Mouse (Mus musculus): Measurements from ENCODE around the gene Spdye4b.
"Not testable (repeated sequence)": the region's sequence is repeated elsewhere in the genome, so short reads cannot be mapped to it uniquely, and the experiment has no call there.

The Spdye4b gene

DNA sequence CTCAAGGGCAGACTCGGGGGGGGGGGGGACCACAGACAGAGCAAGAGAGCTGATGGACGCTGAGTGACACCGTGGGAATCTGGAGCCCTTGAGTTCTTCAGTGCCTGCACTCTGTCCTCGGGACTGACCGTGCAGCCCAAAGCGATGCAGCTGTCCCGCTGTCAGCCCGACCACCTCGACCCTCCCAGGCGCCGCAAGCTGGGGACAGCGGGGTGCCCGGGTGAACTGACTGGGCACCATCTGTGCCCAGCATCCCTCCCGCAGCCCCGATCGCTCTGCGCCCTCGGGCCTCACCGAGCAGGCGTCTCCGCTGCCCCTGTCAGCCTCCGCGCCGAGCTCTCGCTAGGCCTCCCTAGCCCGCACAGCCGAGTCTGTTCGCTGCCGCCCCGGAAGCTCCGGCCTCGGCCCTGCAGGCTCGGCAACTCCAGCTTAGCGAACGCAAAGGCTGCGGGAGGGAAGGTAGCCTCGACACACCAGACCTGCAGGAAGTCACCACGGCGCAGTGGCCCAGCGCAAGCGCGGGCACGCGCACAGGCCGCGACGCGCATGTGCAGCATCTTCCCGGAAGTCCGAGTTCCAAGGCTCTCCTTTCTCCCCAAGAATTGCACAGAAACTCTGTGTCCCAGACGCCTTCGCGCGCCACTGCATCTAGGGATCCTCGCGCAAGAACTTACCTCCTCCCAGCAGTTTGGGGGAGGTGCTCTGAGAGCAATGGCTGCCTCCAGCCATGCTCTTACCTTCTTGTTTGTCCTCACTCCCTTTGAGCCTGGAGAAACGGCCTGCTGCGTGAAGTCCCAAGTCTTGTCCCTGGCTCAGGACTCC is at the start of gene Spdye4b, which contains the start of gene Rbak:
Gene Spdye4b (plus strand): TSS at position 763 of the 822 bp plus-strand sequence.
Gene Rbak (minus strand): TSS at position 521 of the 822 bp plus-strand sequence.
- peak; percentile 88 for DNase-seq

DNA sequence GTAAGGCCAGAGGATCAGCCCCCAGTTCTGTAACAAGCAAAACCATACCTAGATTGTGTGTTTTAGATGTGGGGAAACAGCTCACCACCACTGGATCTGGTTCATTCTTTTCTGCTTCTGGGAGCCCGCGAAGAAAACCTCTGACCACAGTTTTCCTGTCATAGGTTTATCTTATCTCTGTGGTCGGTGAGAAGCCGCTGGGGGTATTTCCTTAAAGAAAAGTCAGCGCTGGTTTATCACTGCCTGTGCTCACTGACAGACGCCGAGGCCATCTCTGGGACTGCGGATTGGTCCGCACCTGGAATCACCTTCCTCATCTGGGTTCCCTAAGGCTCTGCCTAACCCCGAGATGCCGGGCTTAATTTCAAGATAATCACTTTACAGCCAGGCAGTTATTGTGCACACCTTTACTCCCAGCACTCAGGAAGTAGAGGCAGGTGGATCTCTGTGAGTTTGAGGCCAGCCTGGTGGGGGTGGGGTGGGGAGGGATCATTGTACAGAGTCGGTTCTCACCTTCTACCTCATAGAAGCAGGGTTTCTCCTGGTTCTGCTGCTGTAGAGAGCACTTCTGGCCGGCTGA is 47.8 kb upstream of the Spdye4b start:
- DNase-seq, result peak; percentile 62

DNA sequence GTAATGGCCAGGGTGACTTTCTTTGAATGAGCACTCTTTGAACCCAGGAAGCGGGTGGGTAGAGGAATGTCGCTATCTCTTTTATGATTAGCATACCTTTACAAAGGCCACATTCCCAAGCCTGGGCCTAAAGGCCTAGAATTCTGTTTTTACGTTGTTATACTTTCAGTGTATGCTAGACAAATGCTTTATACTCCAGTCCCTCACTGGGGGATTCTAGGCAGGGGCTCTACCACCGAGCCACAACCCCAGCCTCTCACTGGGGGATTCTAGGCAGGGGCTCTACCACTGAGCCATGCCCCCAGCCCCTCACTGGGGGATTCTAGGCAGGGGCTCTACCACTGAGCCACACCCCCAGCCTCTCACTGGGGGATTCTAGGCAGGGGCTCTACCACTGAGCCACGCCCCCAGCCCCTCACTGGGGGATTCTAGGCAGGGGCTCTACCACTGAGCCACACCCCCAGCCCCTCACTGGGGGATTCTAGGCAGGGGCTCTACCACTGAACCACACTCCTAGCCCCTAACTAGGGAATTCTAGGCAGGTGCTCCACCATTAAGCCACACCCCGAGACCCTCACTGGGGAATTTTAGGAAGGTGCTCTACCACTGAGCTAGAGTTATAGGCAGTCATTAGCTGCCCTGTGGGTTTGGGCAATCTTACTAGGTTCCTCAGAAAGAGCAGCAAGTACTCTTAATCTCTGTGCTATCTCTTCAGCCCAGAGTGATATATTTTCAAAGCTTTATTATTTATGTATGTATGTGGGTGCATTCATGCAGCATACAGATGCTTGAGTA is 46.4 kb upstream of the Spdye4b start:
- not testable (repeated sequence) for DNase-seq

DNA sequence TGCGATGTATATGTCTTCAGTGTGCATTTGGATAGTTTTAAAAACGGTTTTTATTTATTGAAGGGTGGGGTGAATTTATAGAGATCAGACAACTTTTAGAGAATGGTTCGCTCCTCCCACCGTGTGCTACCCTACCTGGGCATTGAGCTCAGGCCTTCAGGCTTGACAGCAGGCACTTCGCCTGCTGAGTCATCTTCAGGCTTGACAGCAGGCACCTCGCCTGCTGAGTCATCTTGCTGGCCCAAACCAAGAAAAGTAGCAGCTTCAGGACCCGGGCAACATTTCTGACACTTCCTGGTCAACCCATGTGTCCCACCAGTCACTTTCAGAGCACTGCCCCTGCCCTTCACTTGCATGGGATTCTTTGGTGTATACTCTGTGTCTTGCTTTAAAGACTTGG is 45.8 kb upstream of the Spdye4b start:
- DNase-seq, result no peak

DNA sequence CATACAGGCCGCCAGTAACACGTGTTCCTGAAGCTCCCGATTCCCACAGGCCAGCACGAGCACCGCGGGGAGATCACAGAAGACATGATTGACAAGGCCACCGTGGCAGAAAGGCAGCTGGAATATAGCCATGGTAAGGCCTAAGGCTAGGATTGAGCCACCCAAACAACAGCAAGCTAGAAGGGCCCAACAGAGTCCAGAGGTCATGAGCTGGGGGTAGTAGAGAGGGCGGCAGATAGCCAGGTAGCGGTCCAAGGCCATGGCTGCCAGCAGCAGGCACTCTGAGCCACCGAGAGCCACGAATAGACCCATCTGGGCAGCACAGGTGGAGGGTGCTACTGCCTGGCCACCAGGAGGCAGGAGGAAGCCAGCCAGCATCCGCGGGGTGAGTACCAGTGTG is 43.2 kb upstream of the Spdye4b start:
- DNase-seq, result no peak

DNA sequence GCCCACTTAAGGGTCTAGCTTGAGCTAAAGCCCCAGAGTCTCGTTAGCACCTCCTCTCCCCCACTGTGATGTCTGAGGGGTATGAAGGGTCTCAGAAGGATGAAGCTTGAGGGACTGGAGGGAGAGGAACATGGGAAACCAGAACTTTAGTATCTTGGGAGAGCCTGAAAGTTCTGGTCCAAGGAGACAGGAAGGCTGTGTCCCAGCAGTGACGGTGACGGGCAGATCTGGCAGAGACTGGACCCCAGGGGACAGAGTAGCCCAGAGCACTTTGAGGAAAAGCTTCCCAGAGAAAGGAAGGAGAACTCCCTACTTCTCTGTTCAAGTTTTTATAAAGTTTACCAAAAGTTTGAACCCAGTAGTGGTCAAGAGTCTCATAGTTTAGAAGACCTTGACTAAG is 33.3 kb upstream of the Spdye4b start, which contains the start of gene Olfr718-ps1:
Gene Olfr718-ps1 (minus strand): TSS at position 101 of the 400 bp plus-strand sequence.
- no peak for DNase-seq

DNA sequence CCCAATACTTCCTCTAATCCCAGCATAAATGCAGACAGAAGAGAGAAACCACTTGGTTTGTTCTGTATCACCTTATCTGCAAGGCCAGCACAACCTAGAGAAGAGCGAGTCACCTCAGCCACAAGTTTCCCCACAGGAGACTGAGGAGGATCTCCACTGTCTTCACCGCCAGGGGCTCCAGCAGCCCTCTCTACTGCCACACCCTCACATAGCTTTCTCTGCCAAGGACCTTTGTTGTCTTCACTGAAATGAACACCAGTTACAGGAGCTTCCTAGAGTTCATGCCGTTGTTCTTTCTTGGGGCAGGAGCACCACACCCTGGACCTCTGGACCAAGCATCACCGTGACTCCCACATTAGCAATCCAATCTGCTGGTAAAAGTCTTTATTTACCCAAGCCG is 32.2 kb upstream of the Spdye4b start:
- DNase-seq, result no peak

DNA sequence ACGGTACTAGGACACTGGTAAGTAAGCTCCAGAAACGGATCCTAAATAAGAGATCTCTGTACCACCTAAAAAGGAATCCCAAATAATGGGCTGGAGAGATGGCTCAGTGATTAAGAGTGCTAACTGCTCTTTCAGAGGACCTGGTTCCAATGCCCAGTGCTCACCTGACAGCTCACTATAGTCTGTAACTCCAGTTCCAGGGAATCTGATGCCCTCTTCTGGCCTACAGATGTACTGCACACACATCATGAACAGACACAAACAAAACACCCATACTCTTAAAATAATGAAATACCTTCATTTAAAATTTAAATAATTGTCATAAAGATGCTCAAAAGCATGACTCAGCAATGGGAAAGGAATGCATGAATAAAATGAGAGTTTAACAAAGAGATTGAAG is 31.3 kb upstream of the Spdye4b start:
- no peak for DNase-seq

DNA sequence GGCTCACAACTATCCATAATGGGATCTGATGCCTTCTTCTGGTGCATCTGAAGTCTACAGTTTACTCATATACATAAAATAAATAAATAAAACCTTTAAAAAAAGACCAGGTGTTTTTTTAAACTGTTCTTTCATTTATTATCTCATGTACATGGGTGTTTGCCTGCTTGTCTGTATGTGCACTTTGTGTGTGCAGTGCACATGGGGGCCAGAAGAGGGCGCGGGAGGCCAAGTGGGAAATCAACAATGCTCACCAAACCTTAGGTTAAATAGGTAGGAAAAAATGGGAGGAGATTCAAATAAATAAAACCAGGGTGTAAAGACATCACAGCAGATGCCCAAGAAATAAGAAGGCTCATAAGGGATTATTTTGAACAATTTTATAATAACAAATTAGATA is 30.8 kb upstream of the Spdye4b start:
- DNase-seq, result no peak

DNA sequence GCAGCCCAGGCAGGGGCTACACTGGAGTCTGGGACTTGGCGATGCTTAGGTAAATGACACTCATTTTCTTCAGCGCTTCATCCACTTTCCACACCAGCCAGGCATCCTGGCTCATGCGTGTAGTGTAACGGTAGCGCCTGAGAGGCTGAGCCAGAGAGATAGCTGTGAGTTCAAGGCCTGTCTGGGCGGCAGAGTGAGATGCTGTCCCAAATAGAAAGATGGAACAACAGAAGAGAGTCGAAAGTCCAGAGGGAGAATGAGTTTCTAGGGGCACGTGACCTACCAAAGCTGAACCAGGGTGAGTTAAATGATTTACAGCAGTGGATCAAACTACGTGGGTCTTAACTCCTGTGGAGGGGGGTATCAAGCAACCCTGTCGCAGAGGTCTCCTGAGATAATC is 27.1 kb upstream of the Spdye4b start:
- no peak for DNase-seq

DNA sequence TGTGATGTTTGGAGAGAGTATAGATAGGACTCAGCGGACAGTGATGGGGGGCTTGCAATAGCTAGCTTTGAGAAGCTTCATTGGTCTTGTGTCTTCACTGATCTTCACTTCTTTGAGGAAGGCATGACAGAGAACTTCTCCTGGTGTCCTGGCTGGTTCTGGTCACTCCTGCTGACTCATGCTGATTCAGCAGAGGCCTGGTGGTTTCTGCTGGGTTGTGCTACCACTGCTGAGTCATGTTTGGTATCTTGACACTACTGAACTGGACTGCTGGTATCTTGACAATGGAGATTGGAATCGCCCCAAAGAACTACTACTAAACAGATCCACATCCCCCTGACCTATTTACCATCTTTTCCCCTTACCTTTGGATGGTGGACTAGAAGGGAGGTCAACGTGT is 25.3 kb upstream of the Spdye4b start:
- no peak for DNase-seq

DNA sequence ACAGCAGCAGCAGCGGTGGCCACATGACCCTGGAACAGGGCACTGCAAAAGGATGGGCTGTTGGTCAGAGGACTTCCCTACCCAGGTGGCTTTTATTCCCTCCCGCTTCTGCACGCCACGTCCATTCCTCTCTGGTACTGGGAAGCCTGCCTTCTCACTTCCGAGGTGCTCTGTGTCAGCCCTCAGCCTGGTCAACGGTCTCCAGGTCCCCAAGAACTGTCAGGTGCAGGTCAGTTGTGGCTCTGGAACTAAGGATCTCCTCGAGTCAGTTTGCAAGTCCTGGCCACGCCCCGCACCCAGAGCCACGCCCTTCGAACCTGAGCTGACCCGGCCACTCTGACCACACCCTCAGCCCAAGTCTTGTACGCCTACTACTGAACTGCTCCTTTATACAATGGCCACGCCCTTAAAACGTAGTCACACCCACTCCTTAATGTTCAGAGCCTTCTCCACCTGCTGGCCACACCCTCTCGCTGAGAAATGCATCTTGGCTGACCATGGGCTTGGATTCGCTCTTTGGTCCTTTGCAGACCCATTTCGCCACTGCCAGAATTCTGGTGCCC is 15.2 kb upstream of the Spdye4b start:
- no peak for DNase-seq

DNA sequence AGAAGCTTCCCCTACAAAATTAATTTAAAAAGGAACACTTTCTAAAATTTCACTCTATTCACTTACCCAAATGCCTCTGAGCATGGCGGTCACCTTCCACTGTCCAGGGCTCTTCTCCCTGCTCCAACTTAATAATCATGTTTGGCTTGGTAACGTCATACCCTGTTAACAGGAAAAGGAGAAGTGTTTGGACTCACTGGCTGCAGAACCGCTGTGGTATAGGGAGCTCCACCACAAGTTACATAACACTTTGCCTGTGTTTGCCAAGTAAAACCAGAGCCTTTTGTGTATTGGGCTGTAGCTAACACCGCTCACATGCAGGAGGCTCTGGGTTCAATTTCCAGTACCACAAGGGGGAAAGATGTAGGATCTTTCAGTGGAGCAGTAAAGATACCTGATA is 4.8 kb upstream of the Spdye4b start:
- DNase-seq, result no peak

DNA sequence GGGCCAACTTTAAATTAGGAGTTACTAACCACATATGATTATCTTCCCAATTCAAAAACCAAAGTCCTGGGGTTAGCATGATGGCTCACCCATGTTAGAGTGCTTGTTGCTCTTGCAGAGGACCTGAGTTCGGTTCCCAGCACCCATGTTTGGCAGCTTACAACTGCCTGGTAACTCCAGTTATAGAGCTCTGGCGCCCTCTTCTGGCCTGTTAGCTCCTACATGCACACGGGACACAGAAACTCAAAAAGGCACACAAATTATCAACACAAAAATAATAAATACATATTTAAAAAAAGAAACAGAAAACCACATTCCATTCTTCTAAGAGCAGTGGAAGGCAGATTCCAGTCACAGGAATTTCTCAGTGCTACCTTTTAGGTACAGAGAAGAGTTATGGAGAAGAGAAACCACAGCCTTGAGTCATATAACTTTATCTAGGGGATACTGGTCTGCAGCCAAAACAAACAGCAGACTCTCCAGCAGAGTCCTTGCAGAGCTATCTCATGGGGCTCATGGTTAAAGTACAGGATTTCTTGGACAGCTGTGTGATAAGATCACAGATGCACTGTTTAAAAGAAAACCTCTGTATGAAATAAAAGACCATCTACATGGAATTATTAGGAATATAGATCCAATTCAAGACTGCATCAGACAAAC is 3.1 kb upstream of the Spdye4b start:
- DNase-seq, result no peak

DNA sequence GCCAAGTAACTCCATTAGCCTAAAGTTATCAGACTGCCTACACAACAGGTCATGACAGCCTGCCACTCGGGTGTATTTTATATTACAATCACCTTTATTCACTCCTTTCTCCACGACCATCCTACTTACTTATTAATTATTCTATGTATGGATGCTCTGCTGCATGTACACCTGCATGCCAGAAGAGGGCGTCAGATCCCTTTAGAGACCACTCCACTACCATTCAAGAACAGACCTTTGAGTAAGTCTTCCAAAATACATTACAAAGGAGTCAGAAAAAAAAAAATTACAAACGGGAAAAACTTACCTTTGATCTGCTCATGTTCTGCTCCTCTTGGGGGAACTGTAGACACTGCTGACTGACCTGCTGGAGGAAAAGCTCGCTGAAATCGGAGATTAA is 1.6 kb upstream of the Spdye4b start:
- DNase-seq, result no peak

DNA sequence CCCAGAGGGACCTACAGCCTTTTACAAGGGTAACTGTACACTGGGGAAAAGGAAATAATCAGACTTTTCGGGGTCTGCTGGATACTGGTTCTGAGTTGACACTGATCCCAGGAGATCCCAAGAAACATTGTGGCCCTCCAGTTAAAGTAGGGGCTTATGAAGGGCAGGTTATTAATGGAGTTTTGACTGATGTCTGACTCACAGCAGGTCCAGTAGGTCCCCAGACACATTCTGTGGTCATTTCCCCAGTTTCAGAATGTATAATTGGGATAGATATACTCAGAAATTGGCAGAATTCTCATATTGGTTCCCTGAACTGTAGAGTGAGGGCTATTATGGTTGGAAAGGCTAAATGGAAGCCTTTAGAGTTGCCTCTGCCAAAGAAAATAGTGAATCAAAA is 7.2 kb downstream of the Spdye4b start:
- DNase-seq, result not testable (repeated sequence)

DNA sequence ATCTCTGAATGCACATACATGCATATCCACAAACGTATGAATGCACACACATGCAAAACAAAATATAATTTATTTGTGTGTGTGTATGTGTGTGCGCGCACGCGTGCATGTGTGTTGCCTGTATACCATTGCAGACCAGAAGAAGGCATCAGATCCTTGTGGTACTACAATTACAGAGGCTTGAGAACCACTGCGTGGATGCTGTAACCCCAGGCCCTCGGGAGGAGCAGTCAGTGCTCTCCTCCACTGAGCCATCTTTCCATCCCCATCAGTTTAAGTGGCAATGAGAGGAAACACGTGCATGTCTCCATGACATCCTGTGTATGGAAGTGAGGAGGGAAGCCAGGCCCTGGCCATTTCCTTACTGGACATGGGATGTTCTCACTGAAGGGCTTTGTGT is 12.0 kb downstream of the Spdye4b start:
- no peak for DNase-seq

DNA sequence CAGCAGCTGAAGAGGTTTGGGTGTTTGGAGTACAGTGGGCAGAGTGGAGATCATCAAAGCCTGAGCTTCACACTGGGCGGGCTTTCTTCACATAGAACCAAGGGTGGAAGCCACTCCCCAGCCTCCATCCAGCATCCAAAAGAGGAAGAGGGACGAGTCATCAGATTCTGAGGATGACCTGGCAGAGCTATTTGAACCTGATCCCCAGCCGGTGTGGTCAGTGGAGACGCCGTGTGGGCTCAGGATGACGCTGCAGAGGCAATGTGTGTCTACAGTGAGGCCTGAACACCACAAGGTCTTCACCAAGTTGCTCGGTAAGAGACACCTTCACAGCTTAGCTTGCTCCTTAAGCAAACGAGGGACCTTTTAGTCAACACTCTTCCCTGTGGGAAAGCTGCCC is 13.9 kb downstream of the Spdye4b start:
- not testable (repeated sequence) for DNase-seq

DNA sequence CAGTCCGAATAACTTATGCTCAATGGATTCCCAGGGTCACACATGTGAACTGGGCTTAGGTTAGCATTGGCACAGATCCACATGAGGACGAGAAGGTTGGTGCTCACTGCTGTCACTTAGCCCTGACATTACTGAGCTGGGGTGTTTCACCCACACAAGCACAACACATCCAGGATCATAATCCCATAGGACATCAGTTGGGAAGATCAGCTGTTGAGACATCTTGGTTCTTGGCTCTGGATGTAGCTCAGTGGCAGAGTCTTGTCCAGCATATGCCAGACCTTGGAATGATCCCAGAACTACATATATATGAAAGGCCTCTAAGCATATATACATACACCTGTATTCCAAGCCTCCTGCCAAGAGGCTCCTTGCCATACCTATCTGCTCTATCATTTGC is 14.3 kb downstream of the Spdye4b start:
- no peak for DNase-seq

DNA sequence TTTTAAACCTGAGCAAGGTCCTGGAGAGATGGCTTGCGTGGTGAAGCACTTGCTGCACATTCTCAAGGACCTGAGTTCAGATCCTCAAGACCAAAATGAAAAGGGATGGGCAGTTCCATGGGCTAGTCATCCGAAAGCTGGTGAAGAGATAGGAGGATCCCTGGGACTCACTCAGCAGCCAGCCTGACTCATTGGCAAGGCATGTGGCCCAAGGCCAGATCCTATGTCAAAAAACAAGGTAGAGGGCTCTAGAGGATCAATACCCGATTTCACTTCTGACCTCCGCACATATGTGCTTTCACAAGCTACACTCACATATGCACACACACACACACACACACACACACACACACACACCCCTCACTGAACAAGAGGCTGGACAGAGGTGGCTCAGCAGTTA is 15.7 kb downstream of the Spdye4b start:
- no peak for DNase-seq

DNA sequence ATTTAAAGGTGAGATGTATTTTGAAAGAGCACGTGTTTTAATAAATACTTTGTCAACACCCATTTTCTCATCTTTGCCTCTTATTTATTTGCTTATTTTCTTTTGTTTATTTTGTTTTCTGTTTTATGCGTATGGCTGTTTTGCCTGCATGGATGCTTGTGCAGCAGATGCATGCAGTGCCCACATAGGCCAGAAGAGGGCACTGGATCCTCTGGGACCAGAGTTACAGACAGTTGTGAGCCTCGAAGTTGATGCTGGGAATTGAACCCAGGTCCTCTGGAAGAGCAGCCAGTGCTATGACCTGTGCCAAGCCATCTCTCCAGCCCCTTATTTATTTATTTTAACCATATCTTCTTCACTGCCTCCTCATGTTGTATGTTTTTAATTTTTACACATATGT is 24.2 kb downstream of the Spdye4b start:
- DNase-seq, result peak; percentile 3

DNA sequence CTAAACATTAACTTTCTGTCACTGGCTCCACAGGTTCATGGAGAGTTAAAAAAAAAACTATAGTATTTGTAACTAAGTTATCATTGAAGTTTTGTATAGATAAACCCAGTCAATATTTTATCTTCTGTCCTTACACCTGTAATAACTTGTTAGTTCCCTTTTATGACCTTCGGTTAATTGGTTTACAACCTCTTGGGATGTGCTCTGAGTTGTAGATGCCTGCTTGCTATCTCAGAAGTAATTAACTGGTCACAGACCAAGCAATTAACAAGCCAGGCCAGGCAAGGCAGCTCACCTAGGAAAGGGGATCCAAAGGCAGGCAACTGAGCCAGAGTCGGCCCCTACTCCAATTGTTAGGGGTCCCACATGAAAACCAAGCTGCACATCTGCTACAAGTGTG is 33.0 kb downstream of the Spdye4b start:
- no peak for DNase-seq

DNA sequence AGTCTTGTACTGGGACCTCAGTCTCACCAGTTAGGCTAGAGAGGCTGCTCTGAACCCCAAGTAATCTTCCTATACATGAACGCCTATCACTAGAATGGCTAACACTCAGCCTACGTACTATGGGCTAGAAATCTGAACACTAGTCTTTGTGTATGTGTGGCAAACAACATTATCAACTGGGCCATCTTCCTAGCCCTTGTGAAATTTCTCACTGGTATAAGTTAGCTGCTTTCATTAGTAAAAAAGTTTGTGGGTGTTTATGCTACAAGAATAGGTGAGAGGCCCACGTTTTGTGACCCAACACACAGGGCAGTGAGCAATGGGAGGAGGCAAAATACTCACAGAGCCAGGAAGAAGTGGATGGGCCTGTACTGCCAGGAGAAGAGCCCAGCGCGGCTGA is 40.2 kb downstream of the Spdye4b start:
- DNase-seq, result no peak
